Mouse (Mus musculus) mouse embryonic stem cell (cell line): Measurements from ENCODE around the gene Olfr698.
"Not testable (repeated sequence)": the region's sequence is repeated elsewhere in the genome, so short reads cannot be mapped to it uniquely, and the experiment has no call there.

Experiments
- in situ Hi-C, 2 experiments: fragments of 300-500 bp; cut with MboI; formaldehyde crosslinking; loops; 1 replicate in 1 of 2; 3 replicates in 1 of 2; pipeline ENCODE4 v1.14.3; 2019 to 2020; ENCODE audit warnings: low sequenced_read_pairs in 2 of 2, low pct_unique_long_range_greater_than_20kb in 1 of 2, mixed read lengths in 1 of 2; ENCODE audit not compliant: unreplicated experiment in 1 of 2

The Olfr698 gene

DNA sequence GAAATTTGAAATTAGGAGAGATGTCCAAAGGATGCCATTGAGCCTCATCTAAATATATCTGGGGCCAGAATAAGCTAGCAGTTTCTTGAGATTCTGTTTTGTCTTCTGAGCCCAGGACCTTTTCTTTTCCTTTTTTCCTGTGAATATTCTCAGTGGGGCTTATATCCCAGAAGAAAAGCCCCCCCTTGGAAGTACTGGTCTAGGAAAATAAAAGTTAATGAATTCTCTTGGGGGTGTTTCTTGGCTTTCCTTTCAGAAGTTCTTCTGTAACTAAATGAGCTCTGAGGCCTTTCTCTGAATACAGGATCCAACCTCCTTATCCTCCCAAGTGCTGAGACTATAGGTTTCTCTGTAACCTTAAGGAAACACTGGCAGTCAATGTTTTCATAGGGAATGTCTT is at the start of gene Olfr698:
Olfr698 (minus strand) TSS at position 101 of the 400 bp plus-strand sequence.
- in situ Hi-C loops = no loop called here

DNA sequence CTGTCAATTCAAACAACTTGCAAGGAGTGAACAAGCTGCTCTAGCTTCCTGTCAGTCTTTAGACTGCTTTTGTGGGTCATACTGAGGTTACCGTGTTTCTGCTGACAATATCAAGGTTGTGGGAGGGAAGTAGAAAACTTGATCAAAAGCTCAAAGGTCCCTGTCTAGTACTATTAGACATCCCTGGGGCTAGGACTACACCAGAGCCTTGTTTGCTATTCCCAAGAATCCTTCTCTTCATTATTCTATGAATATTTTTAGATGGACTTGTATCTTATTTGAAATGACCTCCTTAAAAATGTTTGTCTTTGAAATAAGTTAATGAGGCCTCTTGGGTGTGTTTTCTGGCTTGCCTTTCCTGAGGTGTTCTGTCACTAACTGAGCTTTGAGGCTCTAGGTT is 37.9 kb upstream of the Olfr698 start, which contains the start of gene Olfr699:
Olfr699 (minus strand) TSS at position 101 of the 400 bp plus-strand sequence.
- in situ Hi-C loops = no loop called here

DNA sequence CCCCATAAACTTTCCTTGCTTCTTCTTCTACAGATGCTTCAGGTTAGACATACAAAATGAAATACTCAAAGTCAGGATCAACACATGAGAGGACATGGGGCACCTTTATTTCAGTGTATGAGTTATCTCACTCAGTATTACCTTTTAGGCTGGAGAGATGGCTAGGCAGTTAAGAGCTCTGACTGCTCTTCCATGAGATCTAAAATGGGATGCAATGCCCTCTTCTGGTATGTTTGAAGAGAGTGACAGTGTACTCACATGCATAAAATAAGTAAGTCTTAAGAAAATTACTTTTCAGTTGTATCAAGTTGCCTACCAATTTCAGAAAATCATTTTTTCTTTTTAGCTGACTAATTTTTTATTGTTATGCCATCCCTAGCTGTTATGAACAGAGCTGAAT is 33.1 kb upstream of the Olfr698 start:
- in situ Hi-C loops = no loop called here

DNA sequence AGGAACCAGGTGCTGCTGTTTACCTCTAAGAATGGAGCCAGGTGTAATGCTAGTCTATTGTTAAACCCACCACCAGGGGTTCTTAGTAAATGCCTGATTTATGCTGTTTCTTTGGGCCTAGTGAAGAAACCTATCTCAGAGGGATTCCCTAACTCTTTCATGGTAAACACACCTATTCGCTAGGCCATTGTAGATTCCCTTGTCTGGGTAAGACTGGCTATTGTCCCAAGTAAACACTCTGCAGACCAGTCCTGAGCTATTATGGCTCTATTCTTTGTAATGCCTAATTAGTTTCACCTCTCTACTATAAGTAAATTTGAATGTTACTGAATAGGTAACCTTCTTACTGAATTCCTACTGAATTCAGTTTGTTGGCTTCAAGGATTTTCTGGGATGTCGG is 5.8 kb upstream of the Olfr698 start:
- in situ Hi-C loops = not testable (repeated sequence)

DNA sequence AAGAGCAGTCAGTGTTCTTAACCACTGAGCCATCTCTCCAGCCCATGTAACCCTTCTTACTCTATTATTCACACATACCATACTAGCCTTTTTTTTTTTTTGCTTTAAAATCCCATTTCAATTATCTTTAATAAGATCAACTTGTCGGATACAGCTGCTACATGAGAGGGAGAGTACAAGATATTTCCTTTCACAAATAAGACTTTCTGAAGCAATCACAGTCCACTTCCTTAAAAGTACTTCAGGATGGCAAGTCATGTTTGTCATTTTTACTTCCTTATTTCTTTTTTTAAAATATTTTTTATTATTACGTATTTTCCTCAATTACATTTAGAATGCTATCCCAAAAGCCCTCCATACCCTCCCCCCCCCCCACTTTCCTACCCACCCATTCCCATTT is 3.6 kb upstream of the Olfr698 start:
- in situ Hi-C loops = no loop called here

DNA sequence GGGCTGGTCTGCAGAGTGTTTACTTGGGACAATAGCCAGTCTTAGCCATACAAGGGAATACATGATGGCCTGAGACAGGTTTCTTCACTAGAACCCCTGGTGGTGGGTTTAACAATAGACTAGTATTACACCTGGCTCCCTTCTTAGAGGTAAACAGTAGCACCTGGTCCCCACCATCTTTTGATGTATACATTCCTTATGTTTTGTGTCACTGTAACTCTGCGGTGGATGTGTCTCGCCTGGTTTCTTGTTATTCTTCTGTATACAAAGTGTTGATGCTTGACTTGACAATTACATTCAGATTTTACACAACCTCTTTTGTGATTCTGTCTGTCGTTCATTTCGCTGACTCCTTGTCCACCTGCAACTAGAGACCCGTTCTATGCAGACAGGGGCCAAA is 9.4 kb downstream of the Olfr698 start:
- in situ Hi-C loops = no loop called here

DNA sequence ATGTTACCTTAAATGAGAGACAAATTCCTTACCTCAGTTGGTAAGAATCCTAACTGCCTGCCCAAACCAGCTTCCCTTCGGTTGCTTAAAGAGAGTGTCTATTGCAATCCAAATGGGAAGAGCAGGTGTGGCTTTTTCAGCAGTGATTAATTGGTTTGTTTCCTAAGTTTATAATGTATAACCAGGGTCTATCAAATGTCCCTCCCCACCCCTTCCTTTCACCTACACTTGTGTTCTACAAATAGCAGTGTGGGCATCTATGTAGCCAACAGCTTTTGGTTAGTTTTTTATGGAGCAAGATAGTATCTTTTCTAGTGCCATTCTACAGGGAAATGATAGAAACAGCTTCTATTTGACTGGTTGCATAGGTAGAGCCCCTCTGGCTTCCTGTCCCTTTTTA is 12.9 kb downstream of the Olfr698 start, which contains the start of gene Olfr697:
Olfr697 (minus strand) TSS at position 101 of the 400 bp plus-strand sequence.
- in situ Hi-C loops = no loop called here

DNA sequence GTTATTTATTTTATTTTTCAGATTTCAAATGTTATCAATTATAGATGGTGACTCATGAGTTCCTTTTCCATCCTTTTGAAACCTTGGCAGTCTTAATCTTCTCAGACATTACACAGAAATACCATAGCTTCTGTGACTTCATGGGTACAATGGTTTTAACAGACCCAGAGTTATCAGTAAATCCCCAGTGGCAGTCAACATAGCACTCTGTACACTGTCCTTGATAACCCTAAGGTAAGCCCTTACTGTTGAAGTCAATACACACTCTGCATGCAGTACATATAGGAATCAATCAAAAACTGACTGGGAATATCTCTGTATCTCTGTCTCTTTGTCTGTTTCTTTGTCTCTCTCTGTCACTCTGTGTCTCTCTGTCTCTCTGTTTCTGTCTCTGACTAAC is 18.2 kb downstream of the Olfr698 start:
- in situ Hi-C loops = no loop called here

DNA sequence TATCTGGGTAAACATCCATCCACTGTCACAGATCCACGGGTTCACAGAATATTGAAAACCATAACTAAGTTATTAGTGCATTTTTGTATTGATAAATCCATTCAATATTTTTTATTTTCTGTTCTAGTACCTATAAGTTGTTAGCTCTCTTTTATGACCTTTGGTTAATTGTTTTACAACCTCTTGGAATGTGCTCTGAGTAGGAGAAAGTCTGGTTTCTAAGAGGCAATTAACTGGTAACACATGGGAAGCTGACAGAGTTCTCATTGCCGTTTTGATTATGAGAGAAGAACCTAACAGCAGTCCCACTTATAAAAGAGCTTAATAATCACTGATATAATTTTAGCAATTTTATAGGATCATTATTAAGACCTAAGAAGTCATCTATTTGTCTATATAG is 21.5 kb downstream of the Olfr698 start:
- in situ Hi-C loops = no loop called here

DNA sequence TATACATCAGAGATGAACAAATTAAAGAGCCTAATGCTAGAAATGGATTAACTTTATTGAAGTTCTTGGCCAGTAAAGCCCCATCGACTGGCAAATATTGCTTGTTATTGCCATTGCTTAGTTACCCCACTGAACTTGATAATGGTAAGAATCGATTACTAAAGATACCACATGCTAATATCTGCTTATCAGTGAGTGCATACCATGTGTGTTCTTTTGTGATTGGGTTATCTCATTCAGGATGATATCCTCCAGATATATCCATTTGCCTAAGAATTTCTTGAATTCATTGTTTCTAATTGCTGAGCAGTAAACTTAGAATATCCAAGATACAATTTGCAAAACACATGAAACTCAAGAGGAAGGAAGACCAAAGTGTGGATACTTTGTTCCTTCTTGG is 29.5 kb downstream of the Olfr698 start:
- in situ Hi-C loops = not testable (repeated sequence)

DNA sequence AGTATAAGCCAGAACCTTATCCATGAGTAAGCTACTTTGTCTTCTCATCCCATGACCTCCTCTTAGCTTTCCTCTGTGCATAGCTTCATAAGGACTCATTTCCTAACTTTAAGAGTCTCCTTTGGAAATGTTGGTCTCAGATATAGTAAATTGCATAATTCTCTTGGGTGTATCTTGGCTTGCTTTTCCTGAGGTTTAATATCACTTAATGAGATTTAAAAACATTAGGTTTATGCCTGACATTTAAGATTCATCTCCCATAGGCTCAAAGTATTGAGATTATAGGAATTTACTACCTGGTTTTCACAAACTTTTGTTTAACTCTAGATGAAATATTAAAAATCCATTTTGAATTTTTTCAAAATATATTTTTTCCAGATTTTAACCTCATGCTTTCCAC is 38.9 kb downstream of the Olfr698 start, which contains the start of gene Olfr695:
Olfr695 (minus strand) TSS at position 101 of the 400 bp plus-strand sequence.
- in situ Hi-C loops = no loop called here

DNA sequence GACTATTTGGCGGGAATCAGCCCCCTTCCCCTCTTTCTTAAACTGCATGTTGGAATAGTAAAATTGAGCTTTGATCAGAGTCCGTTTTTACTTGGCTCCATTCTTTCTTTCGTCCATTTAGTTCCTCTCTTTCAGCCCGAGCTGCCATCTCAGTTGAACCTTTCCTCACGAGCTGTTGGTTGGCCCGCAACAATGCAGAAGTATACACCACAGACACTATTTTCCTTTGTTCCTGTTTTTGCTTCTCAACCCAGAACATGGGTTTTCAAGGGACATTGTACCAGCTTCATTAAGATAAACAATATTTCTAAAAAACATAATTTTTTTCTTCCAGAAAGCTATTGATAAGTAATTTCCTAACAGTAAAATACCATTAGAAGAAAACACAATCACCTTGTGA is 43.7 kb downstream of the Olfr698 start:
- in situ Hi-C loops = no loop called here

DNA sequence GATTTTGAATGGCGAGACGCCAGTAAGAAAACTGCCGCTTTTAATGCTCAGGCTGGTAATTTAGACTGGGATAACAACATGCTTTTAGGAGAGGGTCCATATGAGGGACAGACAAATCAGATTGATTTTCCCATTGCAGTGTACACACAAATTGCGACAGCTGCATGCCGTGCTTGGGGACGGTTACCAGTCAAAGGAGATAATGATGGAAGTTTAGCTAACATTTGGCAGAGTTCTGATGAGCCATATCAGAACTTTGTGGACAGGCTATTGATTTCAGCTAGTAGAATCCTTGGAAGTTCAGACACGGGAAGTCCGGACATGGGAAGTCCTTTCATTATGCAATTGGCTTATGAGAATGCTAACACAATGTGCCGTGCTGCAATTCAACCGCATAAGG is 47.5 kb downstream of the Olfr698 start:
- in situ Hi-C loops = not testable (repeated sequence)
